Mouse (Mus musculus) hematopoietic stem cell, adult 5-6 weeks (primary cell): ENCODE results near the gene Tns1. TPM values are rescaled to one million over a fixed set of nuclear protein-coding genes. Genes with fewer than 3 reads are reported as not detected.

Experiments used
- ATAC-seq, 2 experiments: fragments of 125-278 bp in 1 of 2; replicated peaks in 1 of 2; 2 replicates each; pipeline ENCODE4 v1.8.0; 2016 to 2017; ENCODE audit warnings: inconsistent platforms in 2 of 2, mild to moderate bottlenecking in 2 of 2, moderate number of reproducible peaks in 2 of 2, low read depth in 1 of 2, moderate TSS enrichment in 1 of 2; ENCODE audit not compliant: low FRiP score in 2 of 2, poor library complexity in 2 of 2, severe bottlenecking in 2 of 2, insufficient read depth in 1 of 2, low TSS enrichment in 1 of 2
- total RNA-seq: library from RNA; stranded (forward); fragments of 172-1452, 232-1000 nt; gene quantifications from 2 replicates; pipeline ENCODE4 v1.2.3, GENCODE M21; 2017

The Tns1 gene
- total RNA-seq, 1 experiment from 2014 or later, result 16.1 TPM

GRCm38 (mm10) chr1:74015513-74016234 is 108.6 kb downstream of the Tns1 start:
- ATAC-seq, result peak; percentile 23 to 26; a peak in 2 of 4 replicates

GRCm38 (mm10) chr1:74014538-74015327 is 109.5 kb downstream of the Tns1 start:
- no peak for ATAC-seq

GRCm38 (mm10) chr1:74013296-74014031 is 110.8 kb downstream of the Tns1 start:
- ATAC-seq, result no peak

- no peak for ATAC-seq
Measured at GRCm38 (mm10) chr1:74012706-74013105, 111.5 kb downstream of the Tns1 start.

- no peak for ATAC-seq
Measured at GRCm38 (mm10) chr1:74009495-74009894, 114.8 kb downstream of the Tns1 start.

GRCm38 (mm10) chr1:74008966-74009365 is 115.3 kb downstream of the Tns1 start:
- no peak for ATAC-seq

GRCm38 (mm10) chr1:74008498-74008897 is 115.8 kb downstream of the Tns1 start:
- no peak for ATAC-seq

- ATAC-seq, result peak; percentile 81 to 85
Measured at GRCm38 (mm10) chr1:74007398-74008050, 116.7 kb downstream of the Tns1 start.

- ATAC-seq, result no peak
Measured at GRCm38 (mm10) chr1:74005020-74005419, 119.2 kb downstream of the Tns1 start.

- ATAC-seq, result no peak
Measured at GRCm38 (mm10) chr1:74003723-74004122, 120.5 kb downstream of the Tns1 start.

- peak; percentile 47 to 63 for ATAC-seq
Measured at GRCm38 (mm10) chr1:74001449-74001820, 122.8 kb downstream of the Tns1 start.

GRCm38 (mm10) chr1:74000810-74001448 is 123.3 kb downstream of the Tns1 start:
- no peak for ATAC-seq

- no peak for ATAC-seq
Measured at GRCm38 (mm10) chr1:74000191-74000651, 124.0 kb downstream of the Tns1 start.

GRCm38 (mm10) chr1:73999533-73999932 is 124.7 kb downstream of the Tns1 start:
- ATAC-seq, result no peak

GRCm38 (mm10) chr1:73998925-73999375 is 125.3 kb downstream of the Tns1 start:
- ATAC-seq, result peak in 1 of 2 experiments; percentile 6; a peak in 1 of 4 replicates

GRCm38 (mm10) chr1:73998131-73998865 is 126.0 kb downstream of the Tns1 start:
- peak; percentile 50 to 62 for ATAC-seq
